Mouse (Mus musculus): ENCODE measurements at regions not wholly inside any gene's neighbourhood (a gene's known extent, or its start where the extent isn't known, plus 50 kb on each side); places are given as distances from the start of the nearest gene placed in this dataset.
"Not testable (repeated sequence)": the region's sequence is repeated elsewhere in the genome, so short reads cannot be mapped to it uniquely, and the experiment has no call there.

DNA sequence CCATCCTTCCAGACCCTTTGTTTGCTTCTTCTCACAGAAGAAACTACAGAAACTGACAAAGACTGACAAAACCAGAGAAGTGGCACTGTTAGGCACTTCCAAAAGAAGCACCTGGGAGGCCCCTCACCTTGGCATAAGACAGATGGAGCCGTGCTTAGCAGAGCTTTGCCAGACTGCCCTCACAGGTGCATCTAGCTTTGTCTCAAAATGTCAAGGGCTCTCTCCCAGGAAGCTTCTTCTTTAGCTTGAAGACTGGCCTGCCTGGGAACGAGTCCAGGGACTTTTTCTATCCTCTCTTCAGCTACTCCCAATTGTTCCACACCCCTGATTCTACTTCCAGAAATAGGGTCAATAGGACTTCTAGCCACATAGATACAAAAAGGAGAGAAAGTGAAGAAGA, 219.4 kb downstream of the Dad1 start:
- no peak for ATAC-seq (replicated peaks; ENCODE audit: low FRiP score, poor library complexity, severe bottlenecking)

DNA sequence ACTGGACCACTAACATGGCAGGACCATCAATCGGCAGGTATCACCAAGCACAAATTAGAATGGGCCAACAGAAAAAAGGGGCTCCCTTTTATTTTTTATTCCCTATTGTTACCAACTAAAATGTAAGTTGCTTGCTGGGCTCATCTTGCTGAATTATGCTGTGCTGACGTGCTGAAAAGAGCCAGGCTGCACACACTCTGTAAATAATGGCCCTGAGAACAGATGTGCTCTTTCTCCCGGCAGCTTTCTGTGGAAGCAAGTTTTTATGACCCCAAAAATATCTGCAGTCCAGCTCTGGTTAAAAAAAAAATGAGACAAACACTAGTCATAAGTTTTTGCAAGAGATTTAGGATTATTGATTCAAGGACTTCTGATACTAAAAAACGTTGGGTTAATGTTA, 230.4 kb downstream of the Dad1 start:
- ATAC-seq (replicated peaks; ENCODE audit: low FRiP score, poor library complexity, severe bottlenecking): no peak

GRCm38 (mm10) chr14:54021443-54021842, 232.5 kb downstream of the Dad1 start:
- no peak for ATAC-seq (replicated peaks; ENCODE audit: low FRiP score, poor library complexity, severe bottlenecking)

DNA sequence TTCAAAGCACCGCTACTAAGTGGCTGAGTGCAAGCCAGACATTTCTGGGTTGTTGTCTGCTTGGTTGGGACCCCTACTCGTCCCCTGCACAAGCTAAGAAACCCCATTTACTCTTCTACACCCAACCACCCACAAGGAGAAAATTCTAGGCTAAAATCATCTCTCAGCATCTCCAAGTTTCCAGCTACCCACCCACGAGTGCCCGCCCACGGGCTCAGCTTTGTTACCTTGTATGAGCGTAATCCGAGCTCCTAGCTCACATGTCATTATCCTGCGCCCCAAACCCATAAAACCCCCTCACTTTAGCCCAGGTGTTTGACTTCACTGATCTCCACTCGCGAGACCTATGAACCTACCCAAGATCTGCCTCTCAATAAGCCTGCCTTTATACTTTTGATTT, 239.3 kb downstream of the Dad1 start:
- no peak for ATAC-seq (replicated peaks; ENCODE audit: low FRiP score, poor library complexity, severe bottlenecking)

DNA sequence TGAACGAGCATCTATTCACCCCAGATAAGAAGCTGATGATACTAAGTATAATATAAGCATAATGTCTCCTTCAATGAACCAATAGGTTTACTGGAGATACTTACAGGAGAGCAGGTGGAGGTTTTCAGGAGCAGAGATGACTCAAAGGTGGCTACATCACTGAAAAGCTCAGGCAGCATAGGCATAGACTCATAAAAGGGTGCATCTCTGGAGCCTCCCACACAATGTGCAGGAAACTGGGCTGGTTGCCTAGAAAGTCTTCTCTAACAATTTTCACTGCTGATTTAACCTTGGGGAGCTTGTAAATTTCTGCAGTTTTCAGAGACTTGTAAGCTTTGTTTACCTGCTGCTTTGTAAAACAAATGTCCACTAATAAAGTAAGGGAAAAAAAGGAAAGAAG, 251.8 kb downstream of the Dad1 start:
- ATAC-seq (replicated peaks; ENCODE audit: low FRiP score, poor library complexity, severe bottlenecking): no peak

- ATAC-seq (replicated peaks; ENCODE audit: low FRiP score, poor library complexity, severe bottlenecking): no peak
Observed at GRCm38 (mm10) chr14:54000527-54000926, 253.4 kb downstream of the Dad1 start.

DNA sequence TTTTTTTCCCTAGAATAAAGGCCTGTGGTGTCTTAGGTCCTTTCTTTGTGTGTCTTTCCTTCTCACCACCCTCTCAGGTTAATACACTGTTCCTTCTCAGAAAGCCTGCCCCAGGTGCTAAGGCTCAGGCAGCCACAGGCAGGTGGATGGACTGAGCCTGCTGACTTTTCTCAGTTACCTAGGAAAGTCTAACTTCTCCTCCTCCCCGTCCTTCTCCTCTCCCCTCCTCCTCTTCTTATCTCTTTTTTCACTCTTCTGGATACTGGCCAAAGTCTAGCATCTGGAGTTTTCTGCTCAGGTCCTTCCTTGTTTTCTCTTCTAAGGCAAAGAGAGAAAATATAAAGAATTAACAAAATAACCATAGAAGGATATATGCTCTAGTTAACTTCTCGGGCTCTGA, 260.5 kb downstream of the Dad1 start:
- ATAC-seq (replicated peaks; ENCODE audit: low FRiP score, poor library complexity, severe bottlenecking): peak; percentile 65; the same call in 1 of the 2 replicates

- ATAC-seq (replicated peaks; ENCODE audit: low FRiP score, poor library complexity, severe bottlenecking): no peak
Observed at GRCm38 (mm10) chr14:53992712-53993286, 261.1 kb downstream of the Dad1 start.

DNA sequence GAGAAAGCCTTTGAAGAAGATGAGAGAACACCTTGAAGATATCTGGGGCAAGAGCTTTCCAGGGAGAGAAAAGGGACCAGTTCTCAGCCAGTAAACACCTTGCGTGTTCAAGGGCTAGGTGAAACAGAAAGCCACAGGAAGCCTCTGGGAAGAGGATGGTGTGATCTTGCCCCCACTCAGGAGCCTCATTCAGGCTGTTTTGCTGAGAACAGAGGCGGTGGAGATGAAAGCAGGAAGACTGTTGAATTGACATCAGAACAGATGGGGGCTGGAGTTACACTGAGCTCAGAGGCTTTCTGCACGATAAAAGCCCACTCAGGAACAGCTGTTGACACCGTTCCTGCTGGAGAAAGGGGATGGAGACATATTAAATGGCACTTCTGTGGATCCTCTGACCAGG, 262.5 kb downstream of the Dad1 start:
- ATAC-seq (replicated peaks; ENCODE audit: low FRiP score, poor library complexity, severe bottlenecking): no peak

DNA sequence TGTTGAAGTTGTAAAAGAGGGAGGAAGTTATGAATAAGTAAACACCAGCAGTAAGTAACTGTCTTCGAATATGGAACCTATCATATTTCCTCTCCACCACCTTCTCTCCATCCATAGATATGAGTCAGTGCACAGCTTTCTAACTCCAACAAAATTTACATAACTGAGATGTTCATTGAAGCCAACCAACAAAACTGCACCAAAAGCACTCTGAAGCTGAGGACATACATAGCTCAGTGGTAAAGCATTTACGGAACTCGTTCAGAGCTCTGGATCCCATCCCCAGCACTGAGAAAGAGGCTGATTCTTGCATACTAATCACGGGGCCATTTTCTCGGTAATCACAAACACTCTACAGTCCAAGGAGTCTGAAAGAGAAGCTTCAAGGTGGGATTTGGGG, 273.1 kb downstream of the Dad1 start:
- ATAC-seq (replicated peaks; ENCODE audit: low FRiP score, poor library complexity, severe bottlenecking): no peak

GRCm38 (mm10) chr14:53961426-53961825, 292.5 kb downstream of the Dad1 start:
- not testable (repeated sequence) for ATAC-seq (replicated peaks; ENCODE audit: low FRiP score, poor library complexity, severe bottlenecking)

DNA sequence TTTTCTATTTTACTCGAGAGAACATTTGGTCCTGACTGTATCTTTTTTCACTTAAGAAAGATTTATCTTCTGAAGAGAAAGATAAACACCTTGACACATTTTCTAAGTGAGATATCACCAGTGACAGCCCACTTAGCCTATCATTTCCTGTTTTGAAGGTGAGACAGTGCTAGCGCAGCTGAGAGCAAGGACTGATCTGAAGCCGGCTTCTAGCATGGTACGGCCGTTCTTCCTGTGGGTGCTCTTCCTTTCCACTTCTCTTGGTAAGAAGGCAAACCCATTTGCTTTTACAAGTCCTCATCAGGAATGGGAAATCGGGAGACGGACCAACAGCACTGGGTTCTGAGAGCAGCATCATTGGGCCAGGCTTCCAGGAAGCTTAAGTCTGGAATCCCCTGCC, 293.1 kb downstream of the Dad1 start:
- ATAC-seq (replicated peaks; ENCODE audit: low FRiP score, poor library complexity, severe bottlenecking): peak; percentile 76

GRCm38 (mm10) chr14:53935791-53936231, 318.1 kb downstream of the Dad1 start:
- ATAC-seq (replicated peaks; ENCODE audit: low FRiP score, poor library complexity, severe bottlenecking): not testable (repeated sequence)

- ATAC-seq (replicated peaks; ENCODE audit: low FRiP score, poor library complexity, severe bottlenecking): not testable (repeated sequence)
Observed at GRCm38 (mm10) chr14:53935336-53935735, 318.6 kb downstream of the Dad1 start.

DNA sequence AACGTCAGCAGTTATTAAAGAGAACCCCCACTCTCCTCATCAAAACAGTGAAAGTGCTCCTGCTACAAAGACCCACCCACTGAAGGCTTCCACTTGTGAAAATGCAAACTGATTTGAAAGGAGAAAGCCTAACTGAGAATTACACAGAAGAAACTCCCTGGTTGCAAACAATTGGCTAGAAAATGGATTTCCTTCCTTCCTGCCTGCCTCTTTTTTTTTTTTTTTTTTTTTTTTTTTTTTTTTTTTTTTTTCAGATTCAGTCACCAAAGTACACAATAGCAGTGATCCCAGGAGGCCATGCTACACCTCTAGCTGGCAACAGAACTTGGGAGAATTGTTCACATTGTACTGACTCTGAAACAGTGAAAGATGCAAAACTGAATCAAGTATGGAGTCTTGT, 343.0 kb downstream of the Dad1 start:
- no peak for ATAC-seq (replicated peaks; ENCODE audit: low FRiP score, poor library complexity, severe bottlenecking)

DNA sequence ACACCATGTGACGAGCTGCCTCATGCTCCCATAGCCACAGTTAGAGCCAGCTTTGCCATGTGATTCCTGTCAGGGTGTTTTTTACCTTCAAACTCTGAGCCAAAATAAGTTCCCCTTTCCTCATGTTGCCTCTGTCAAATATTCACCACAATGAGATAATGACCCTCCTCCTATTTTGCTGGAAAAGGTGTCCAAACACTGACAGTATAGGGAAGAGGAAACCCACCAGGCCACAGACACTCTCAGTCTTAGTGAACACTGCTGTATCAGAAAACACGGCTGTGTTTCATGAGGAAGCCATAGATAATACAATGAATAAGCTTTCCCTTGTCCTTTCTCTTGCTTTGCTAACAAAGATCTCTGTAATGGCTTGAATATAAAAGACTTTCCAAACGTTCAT, 349.3 kb downstream of the Dad1 start:
- ATAC-seq (replicated peaks; ENCODE audit: low FRiP score, poor library complexity, severe bottlenecking): no peak

DNA sequence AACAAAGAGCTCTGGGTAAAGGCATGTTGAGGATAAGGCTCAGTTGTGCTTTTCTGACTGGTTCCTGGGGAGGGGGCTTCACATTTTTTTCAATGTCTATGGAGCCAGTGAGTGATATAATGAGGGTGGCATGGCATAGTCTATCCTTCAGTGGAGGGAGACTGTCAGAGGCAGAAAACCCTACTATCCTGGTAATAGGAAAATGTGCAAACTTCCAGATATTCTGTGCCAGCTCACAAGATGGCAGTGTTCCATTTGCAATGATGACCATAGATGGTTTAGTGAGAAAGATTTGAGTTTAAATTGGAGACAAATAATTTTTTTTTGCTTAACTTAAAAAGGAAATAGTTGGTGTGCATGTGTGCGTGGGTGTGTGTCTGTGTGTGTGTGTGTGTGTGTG, 352.8 kb downstream of the Dad1 start:
- no peak for ATAC-seq (replicated peaks; ENCODE audit: low FRiP score, poor library complexity, severe bottlenecking)

DNA sequence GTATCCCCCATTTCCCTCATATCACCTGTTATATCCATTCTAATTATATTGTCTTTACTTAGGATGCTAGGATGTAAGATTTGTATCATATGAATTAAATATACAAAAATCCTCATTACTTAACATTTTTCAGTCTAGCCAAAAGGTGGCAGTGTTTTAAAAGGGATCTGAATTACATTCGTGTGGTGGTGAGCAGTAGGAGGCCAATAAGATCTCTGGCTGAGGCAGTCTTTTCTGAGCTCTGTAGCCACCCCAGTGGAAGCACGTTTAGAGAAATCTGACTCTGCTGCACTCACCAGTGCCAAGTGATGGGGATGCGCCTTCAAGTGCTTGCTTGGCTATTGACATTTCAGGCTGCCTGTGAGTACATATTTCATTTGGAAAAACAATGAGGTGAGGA, 372.6 kb downstream of the Dad1 start:
- ATAC-seq (replicated peaks; ENCODE audit: low FRiP score, poor library complexity, severe bottlenecking): no peak

- no peak for ATAC-seq (replicated peaks; ENCODE audit: low FRiP score, poor library complexity, severe bottlenecking)
Observed at GRCm38 (mm10) chr14:53876581-53876980, 377.3 kb downstream of the Dad1 start.

DNA sequence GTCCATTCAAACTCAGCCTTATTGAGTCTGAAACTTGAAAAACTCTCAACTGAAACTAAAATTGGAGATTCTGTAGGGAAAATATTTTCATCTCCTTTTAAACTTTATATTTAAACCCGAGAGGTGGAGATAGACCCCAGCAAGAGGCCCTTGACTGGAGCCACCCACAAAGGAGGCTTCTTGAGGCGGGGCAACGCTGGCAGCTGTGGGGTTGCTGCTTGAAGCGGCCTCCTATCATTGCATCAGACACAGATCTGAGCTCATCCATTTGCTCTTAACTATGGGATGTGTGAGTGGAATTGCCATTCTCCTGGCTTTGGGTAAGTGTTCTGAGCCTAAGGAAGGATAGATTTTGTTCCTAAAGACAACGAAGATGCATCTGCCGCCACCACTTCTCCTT, 378.2 kb downstream of the Dad1 start:
- ATAC-seq (replicated peaks; ENCODE audit: low FRiP score, poor library complexity, severe bottlenecking): no peak

GRCm38 (mm10) chr14:53847049-53847448, 406.9 kb downstream of the Dad1 start:
- ATAC-seq (replicated peaks; ENCODE audit: low FRiP score, poor library complexity, severe bottlenecking): no peak

DNA sequence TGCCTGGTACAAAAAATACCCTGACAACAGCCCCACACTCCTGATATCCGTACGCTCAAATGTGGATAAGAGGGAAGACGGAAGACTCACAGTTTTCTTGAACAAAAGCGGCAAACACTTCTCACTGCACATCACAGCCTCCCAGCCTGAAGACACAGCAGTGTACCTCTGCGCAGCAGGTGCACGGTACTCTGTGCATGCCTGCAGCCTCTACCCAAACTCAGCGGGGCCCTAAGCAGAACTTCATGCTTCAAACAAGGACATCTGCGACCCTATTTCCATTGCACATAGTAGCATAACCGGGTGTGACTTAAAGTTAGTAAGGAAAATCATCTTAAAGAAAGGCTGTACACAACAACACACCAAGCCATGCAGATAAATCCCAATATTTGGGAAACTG, 408.3 kb downstream of the Dad1 start:
- ATAC-seq (replicated peaks; ENCODE audit: low FRiP score, poor library complexity, severe bottlenecking): no peak
